Mouse (Mus musculus): Measurements from ENCODE around the gene 5430419D17Rik.

Gene 5430419D17Rik

DNA sequence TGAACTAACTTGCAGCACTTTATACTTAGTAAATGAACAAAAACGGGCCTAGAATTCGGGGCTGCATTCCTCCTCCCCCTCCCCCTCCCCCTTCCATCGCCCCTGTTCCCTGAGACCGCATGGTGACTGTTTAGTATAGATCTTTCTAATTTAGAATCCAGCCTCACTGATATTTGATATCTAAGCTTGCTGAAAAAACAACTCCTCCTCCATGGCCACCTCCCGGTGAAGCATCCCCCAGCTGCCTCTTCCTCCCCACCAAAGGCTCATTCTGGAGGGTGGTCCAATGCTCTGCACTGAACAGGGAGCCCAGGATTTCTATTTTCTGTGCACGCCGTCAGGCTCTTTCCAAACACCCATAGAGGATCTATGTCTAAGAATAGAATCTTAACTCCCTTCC lies 144.1 kb downstream of the 5430419D17Rik start:
- DNase-seq: no peak

DNA sequence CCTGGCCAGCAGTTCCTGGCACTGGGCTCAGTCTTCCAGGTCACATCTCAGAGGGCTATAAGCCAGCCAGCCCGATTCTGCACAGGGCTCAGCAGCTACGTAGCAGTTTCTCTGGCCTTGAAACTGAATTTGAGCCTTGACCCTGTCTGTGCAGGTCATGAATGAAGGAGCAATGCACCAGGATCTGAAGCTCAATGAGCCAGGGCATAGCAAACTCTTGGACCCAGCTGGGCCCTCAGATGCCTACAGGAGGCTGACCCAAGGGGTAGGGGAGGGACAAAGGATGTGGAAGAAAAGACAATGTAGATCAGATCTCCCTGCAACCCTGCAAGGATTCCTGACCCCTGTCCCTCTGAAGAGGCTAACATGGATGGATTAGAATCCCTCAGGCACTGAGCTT lies 148.0 kb downstream of the 5430419D17Rik start, which contains the start of gene Cuzd1:
Gene Cuzd1, minus strand, starts transcription at position 101 of the 400 bp plus-strand sequence.
- no peak for DNase-seq

DNA sequence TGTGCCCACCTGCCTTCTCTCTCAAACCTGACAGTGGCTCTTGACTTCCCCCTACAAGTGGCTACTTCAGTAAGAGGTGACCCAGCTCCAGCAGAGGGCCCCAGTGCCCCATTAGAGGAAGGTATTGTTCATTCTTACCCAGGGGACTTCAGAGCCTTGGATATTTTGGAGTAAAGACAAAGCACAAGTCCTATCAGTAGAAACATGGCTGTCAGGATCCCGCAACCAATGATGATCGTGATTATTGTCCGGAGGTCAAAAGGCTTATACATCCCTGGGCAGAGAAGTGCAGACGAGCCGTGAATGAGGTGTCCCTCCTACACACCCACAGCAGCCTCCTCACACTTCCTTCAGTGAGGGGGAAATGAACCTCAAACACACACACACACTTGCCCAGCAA lies 152.9 kb downstream of the 5430419D17Rik start:
- no peak for DNase-seq

DNA sequence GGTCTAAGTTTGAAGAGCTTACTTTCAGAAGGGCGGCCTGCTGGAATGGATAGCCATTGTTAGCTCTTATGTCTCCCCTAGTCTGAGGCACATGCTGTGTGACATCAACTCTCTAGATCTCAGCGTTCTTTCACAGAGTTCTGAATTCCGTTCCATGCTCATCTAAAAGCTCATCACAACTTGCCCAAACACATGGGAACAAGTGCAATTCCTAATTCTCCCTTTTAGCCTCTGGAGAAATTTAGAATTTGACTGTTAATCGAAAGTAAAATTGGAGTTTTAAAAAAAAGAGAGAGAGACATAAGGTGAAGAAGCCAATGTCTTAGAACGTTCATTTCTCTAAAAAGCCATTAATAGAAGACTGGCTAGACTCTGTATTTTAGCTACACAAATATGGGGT lies 155.2 kb downstream of the 5430419D17Rik start, which contains the start of gene Fam24b:
Gene Fam24b, minus strand, starts transcription at position 101 of the 400 bp plus-strand sequence.
- no peak for DNase-seq

DNA sequence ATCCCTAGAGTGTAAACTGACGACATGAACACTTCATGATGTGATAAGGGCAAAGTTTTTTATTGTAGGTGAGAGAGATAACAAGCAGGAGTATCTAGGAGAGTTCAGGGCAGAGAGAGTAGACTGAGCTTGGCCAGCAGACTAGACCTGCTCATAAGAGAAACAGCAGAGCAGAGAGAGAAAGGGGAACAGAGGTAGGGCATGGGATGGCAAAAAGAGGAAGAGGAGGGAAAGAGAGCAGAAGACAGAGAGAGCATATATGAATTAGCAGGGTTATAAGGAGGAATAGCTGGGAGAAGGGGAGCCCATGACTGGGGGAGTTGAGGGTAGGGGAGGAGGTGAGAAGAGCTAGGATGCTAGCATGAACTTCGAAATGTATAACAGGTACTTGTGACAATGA lies 157.5 kb downstream of the 5430419D17Rik start:
- DNase-seq: no peak

DNA sequence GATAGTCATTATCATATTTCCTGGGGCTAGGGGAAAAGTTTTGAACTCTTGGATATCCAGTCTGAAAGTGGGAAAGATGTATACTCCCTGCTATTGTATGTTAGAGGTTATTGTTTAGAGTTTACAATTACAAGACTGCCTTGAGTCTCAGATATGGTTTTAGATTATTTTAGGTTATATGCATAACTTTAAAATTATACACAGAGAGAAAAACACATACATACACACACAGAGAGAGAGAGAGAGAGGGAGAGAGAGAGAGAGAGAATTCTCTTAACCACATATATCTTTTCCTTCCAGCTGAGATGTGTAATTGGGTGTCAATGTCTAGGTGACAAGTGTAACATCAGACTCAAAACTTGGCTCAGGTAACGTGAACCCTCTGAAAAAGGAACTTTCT lies 159.4 kb downstream of the 5430419D17Rik start, which contains the start of gene Fam24a:
Gene Fam24a, plus strand, starts transcription at position 301 of the 400 bp plus-strand sequence.
- DNase-seq: no peak

DNA sequence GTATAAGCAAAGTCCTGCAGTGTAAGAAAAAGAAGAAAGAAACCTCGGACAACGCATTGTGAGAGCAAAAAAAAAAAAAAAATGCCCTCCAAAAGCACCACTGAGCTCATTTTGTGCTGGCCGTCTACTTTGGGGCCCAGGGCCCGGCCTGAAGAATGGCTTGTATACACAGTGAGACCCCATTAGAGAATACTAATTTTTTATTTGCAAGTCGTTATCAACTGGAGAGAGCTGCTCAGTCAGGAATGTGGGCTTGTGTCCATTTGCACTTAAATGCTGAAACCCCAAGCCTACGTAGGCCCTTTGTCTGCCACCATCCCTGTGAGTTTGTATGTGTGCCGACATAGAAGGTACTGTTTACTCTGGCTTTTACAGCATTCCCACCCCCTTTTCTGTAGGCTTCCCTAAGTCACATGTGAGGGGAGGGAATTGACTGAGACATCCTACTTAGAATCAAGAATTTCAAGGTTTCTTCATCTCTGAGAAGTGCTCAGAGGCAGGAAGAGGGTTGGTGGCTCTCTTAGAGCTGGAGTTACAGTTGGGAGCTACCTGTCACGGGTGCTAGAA lies 163.4 kb downstream of the 5430419D17Rik start:
- DNase-seq: no peak

DNA sequence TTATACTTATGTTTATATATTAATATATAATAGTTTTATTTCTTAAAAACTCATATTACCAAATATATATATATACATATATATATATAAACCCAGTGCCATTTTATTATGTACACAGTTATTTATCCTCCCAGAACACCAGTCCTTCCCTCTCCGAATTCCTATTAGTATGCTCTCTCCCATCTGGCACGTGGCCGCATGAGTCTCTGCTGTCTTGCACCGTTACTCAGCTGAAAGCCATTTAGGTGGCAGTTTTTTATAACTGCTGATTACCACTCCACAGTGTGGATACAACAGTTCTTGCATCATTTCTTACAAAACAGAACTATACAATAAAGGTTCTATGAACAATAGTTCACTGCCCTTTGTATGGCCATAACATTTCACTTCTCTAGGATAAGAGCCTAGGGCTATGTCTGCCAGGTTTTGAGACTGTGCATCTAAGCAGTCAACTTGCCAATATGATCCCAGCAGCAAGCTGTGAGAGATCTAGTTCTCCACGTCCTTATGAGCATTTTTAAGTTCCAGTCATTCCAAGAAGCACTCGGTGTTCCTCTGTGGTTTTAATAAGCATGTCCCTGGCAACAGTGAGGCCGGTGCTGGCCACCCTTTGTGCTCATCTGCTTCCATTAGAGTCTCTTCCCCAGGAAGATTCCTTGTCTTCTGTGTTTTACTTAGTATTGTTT lies 171.8 kb downstream of the 5430419D17Rik start:
- no peak for DNase-seq
